Mouse (Mus musculus): ENCODE measurements around the gene Ica1l. TPM values are rescaled to one million over a fixed set of nuclear protein-coding genes. Genes with fewer than 3 reads are reported as not detected.
A peak's percentile ranks its signal among the peaks of the same experiment; 100 is the strongest.
"Not testable (repeated sequence)": the region's sequence is repeated elsewhere in the genome, so short reads cannot be mapped to it uniquely, and the experiment has no call there.

The Ica1l gene
- 11.5 and 11.7 TPM in 2 replicates for polyA plus RNA-seq (2016; fragmentation: Nextera tagmentation; extraction: Ambion mirVana)

DNA sequence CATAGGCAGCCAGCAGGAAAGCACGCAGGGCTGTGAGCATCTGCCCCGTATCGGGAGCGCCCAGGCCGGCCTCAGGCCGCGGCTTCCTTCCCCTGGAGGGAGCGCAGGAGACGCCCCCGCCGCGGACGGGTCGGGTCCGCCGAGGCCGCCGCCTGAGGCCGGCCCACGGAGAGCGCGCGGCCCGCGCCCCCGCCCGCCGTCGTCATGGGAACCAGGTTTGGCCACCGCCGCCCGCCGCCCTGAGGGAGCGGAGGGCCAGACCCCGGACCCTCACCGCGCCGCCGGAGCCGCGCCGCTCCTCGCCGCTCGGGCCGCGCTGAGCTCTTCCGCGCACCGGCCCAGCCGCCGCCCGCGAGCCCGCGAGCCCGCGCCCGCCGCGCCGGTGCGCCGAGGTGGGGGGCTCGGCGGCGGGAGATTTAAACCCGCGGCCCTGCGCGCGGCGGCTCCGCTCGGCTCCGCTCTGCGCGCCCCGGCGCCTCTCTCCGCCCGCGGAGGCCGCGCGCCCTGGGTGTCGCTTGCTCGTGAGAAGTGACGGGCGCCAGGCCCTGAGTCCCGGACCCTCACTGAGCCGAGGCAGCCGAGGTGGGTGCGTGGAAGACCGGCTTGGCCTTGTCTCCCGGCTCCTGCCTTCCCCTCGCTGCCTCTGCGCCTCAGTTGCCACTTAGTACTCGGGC, at the start of gene Ica1l:
Gene Ica1l, minus strand, starts transcription at position 389 of the 674 bp plus-strand sequence.
- Histone ChIP-seq H3K36me3 (no peaks in the 10 kb centered on the region), H3K9ac (peak within 1 kb of the TSS; percentile 84), H3K4me3 (peak within 1 kb of the TSS; percentile 85), H3K4me1 (no peaks in the 10 kb centered on the region), H3K27me3 (peaks cover 12% of the 10 kb centered on the region), H3K9me3 (replicated peaks) (no peaks in the 10 kb centered on the region), H3K27ac (peak within 1 kb of the TSS; percentile 60), H3K4me2 (replicated peaks) (peak within 1 kb of the TSS; percentile 90)
- WGBS, result under 1% methylated on average over 89 of the region's 99 CpGs
- ATAC-seq (ENCODE audit: low FRiP score), result peak; percentile 93

DNA sequence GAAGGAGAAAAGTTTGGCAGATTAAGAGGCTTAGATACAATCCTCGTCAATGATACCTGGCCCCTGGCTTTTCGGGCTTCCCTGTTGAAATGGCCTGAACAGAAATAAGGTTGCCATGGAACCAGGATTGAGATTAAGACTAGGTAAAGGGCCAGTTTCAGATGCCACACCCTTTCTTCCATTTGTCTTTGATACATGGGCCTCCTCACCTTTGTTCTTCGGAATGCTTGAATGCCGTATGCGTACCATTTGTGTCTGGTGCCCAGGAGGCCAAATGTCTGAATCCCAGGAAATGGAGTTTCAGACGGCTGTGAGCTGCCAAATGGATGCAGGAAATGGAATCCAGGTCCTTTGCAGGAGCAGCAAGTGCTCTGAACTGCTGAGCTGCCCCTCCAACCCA, 33.4 kb upstream of the Ica1l start:
- 87% methylated on average over 6 of the region's 6 CpGs for WGBS
- peaks cover 22% of the 10 kb centered on the region for H3K36me3 ChIP-seq
- no peaks in the 10 kb centered on the region for H3K27me3 ChIP-seq
- no peak overlapping the region for H3K4me3 ChIP-seq
- H3K9me3 ChIP-seq (replicated peaks), result no peaks in the 10 kb centered on the region
- H3K4me1 ChIP-seq, result no peaks in the 10 kb centered on the region
- no peak for ATAC-seq (ENCODE audit: low FRiP score)
- no peak overlapping the region for H3K27ac ChIP-seq
- no peak overlapping the region for H3K4me2 ChIP-seq (replicated peaks)
- no peak overlapping the region for H3K9ac ChIP-seq

DNA sequence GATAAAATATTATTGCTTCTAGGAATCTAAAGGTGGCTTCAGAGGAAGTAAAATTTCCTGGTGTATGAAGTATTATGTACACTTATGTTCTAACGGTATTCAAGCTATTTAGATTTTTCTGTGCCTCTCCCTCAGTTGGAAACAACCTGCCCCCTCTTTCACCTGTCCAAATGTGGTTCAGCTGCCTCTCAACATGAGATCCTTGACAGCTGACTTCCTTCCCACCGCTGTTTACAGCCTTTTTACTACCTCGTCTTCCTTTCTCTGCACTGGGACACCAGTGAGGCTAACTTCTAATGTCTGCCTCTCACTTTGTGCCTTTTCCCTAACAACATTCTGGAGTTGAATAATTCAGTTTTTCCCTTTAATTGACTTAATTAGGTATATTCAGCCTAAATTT, 32.6 kb upstream of the Ica1l start:
- H3K27ac ChIP-seq, result no peak overlapping the region
- no peak overlapping the region for H3K4me2 ChIP-seq (replicated peaks)
- H3K27me3 ChIP-seq, result no peaks in the 10 kb centered on the region
- H3K9me3 ChIP-seq (replicated peaks), result no peaks in the 10 kb centered on the region
- ATAC-seq (ENCODE audit: low FRiP score), result no peak
- WGBS, result 84% methylated on average over 3 of the region's 3 CpGs
- no peak overlapping the region for H3K4me3 ChIP-seq
- H3K9ac ChIP-seq, result no peak overlapping the region
- H3K36me3 ChIP-seq, result peaks cover 19% of the 10 kb centered on the region
- no peaks in the 10 kb centered on the region for H3K4me1 ChIP-seq

DNA sequence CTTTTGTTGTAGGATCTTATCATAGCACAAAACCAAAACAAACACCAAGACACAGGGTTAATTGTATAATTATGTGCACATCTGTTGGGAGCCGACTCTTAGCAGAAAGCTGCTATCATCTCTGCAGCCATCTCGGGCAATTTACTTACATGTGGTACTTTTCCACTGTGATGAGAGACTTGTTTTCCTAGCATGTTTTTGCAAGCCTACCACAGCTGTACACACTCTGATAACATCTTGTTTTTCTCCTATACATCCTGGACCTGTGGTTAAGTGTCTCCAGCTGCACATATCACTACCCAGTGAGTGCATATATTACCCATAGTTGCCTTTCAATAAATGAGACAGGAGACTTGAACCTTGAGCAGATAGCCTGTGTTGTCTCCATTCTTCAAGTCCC, 32.0 kb upstream of the Ica1l start:
- H3K36me3 ChIP-seq, result peaks cover 14% of the 10 kb centered on the region
- no peak overlapping the region for H3K9ac ChIP-seq
- WGBS, result 83% methylated on average over 2 of the region's 2 CpGs
- no peaks in the 10 kb centered on the region for H3K27me3 ChIP-seq
- H3K4me1 ChIP-seq, result no peaks in the 10 kb centered on the region
- H3K4me2 ChIP-seq (replicated peaks), result no peak overlapping the region
- H3K4me3 ChIP-seq, result no peak overlapping the region
- no peak for ATAC-seq (ENCODE audit: low FRiP score)
- H3K27ac ChIP-seq, result no peak overlapping the region
- H3K9me3 ChIP-seq (replicated peaks), result no peaks in the 10 kb centered on the region

DNA sequence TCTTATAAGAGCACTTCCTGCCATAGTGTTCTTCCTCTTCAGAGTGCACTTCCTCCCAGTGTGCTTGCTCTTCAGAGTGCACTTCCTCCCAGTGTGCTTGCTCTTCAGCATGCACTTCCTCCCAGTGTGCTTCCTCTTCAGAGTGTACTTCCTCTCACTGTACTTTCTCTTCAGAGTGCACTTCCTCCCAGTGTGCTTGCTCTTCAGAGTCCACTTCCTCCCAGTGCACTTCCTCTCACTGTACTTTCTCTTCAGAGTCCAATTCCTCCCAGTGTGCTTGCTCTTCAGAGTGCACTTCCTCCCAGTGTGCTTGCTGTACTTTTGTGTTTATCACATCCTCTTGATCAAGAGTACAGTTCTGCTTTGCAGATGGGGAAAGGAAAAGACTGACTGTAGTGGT, 27.7 kb upstream of the Ica1l start:
- not testable (repeated sequence) for H3K4me2 ChIP-seq (replicated peaks); ATAC-seq (ENCODE audit: low FRiP score); H3K9me3 ChIP-seq (replicated peaks); H3K4me3 ChIP-seq; H3K27ac ChIP-seq; H3K9ac ChIP-seq; H3K36me3 ChIP-seq; H3K27me3 ChIP-seq; H3K4me1 ChIP-seq

DNA sequence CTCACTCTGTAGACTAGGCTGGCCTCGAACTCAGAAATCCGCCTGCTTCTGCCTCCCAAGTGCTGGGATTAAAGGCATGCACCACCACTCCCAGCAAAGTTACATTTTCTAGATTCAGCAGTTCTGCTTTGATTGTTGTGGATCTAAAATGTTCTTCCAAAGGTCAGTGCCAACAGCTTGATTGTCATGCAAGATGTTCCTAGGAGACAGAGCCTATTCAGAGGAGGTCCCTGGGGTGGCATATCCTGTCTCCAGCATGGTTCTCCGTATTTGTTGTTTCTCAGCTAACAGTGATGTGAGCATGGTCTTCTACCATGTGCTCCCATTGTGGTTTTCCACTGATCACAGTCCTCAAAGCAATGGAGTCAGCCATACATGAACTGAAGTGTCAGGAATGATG, 13.3 kb upstream of the Ica1l start:
- Histone ChIP-seq H3K27me3 (no peaks in the 10 kb centered on the region), H3K9me3 (replicated peaks) (no peaks in the 10 kb centered on the region), H3K27ac (no peak overlapping the region), H3K4me2 (replicated peaks) (no peak overlapping the region), H3K36me3 (no peaks in the 10 kb centered on the region), H3K4me1 (no peaks in the 10 kb centered on the region), H3K4me3 (no peak overlapping the region), H3K9ac (no peak overlapping the region)
- WGBS, result 80% methylated on average over 3 of the region's 3 CpGs
- no peak for ATAC-seq (ENCODE audit: low FRiP score)

DNA sequence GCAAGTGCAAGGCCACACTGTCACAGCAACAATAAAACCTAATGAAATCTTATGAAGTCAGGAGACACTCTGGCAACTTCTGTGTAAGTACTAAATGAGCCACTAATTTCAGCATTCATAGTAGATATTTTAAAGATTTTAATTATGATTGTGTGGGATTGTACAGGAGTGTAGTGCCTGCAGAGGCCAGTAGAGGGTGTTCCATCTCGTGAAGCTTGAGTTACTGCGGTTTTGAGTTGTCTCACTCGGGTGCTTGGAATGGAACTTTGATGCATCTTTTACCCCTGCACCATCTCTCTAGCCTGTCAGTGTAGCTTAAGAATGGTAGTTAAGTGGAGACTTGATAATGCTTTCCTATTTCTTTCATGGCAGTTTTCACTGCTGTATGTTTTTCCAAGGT, 11.7 kb upstream of the Ica1l start:
- H3K27ac ChIP-seq, result no peak overlapping the region
- 44% methylated on average over 3 of the region's 3 CpGs for WGBS
- H3K4me2 ChIP-seq (replicated peaks), result no peak overlapping the region
- H3K9ac ChIP-seq, result no peak overlapping the region
- no peaks in the 10 kb centered on the region for H3K9me3 ChIP-seq (replicated peaks)
- no peak for ATAC-seq (ENCODE audit: low FRiP score)
- H3K4me1 ChIP-seq, result no peaks in the 10 kb centered on the region
- no peaks in the 10 kb centered on the region for H3K36me3 ChIP-seq
- H3K27me3 ChIP-seq, result no peaks in the 10 kb centered on the region
- no peak overlapping the region for H3K4me3 ChIP-seq

DNA sequence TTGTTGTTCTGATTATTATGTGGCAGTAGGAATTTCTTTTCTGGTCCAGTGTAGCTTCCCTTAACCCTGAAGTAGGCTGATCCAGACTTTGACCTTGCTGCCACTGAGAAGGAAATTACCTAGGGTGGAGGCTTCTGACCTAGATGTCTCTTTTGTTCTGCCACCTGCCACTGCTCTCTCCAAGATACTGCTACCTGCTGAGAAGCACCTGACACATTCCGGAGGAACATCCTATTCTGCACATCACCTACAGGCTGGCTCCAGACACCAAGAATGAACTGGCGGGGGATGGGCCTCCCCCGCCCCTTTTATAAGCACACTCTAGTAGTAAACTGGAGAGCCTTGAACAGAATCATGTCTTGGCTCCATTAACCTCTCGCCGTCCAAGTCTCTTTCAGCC, 4.5 kb upstream of the Ica1l start:
- not testable (repeated sequence) for H3K27me3 ChIP-seq; H3K9ac ChIP-seq; H3K9me3 ChIP-seq (replicated peaks); H3K36me3 ChIP-seq; H3K4me3 ChIP-seq; H3K27ac ChIP-seq; ATAC-seq (ENCODE audit: low FRiP score); H3K4me1 ChIP-seq; H3K4me2 ChIP-seq (replicated peaks)
- 87% methylated on average over 5 of the region's 5 CpGs for WGBS

DNA sequence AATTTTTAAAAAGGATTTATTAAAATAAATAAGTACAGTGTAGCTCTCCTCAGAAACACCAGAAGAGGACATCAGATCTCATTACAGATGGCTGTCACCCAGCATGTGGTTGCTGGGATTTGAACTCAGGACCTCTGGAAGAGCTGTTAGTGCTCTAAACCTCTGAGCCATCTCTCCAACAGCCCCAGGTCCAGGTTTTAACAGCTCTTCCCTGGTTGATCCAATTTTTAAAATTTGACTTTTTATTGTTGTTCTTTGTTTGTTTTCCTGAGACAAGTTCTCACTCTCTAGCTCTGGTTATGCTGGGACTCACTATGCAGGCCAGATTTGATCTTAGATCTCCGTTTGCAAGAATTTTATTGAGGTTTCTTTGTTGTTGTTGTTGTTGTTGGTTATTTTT, 1.6 kb upstream of the Ica1l start:
- H3K36me3 ChIP-seq, result no peaks in the 10 kb centered on the region
- H3K9ac ChIP-seq, result no peak overlapping the region
- no peak overlapping the region for H3K4me3 ChIP-seq
- H3K4me1 ChIP-seq, result no peaks in the 10 kb centered on the region
- no peak overlapping the region for H3K4me2 ChIP-seq (replicated peaks)
- H3K27me3 ChIP-seq, result peaks cover 12% of the 10 kb centered on the region
- no peak overlapping the region for H3K27ac ChIP-seq
- 90% methylated on average over 1 of the region's 1 CpGs for WGBS
- ATAC-seq (ENCODE audit: low FRiP score), result no peak
- no peaks in the 10 kb centered on the region for H3K9me3 ChIP-seq (replicated peaks)

DNA sequence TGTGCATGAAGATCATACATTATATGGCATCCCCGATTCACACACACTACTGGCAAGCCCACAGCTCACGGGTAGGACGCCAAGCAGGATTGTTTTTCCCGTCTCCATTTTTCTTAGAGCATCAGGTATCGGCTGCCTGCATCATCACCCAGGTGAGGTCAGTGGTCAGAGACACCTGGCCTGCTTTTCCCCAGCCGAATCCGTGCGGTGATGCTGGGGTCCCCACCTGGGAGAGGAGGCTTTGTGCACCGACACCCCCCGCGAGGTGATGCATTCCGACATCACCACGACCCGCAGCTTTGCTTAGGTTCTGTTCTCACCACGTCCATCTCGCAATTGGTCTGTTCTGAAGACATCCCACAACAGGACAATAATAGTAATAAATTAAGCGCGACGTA, 587 bp downstream of the Ica1l start:
- H3K27ac ChIP-seq, result peak overlapping the region; percentile 60
- WGBS, result 3% methylated on average over 19 of the region's 19 CpGs
- H3K36me3 ChIP-seq, result no peaks in the 10 kb centered on the region
- H3K9me3 ChIP-seq (replicated peaks), result no peaks in the 10 kb centered on the region
- no peak; the same call in 1 of the 2 replicates for ATAC-seq (ENCODE audit: low FRiP score)
- peak overlapping the region; percentile 84 for H3K9ac ChIP-seq
- H3K4me2 ChIP-seq (replicated peaks), result peak overlapping the region; percentile 90
- peak overlapping the region; percentile 85 for H3K4me3 ChIP-seq
- no peaks in the 10 kb centered on the region for H3K4me1 ChIP-seq
- H3K27me3 ChIP-seq, result peaks cover 12% of the 10 kb centered on the region

DNA sequence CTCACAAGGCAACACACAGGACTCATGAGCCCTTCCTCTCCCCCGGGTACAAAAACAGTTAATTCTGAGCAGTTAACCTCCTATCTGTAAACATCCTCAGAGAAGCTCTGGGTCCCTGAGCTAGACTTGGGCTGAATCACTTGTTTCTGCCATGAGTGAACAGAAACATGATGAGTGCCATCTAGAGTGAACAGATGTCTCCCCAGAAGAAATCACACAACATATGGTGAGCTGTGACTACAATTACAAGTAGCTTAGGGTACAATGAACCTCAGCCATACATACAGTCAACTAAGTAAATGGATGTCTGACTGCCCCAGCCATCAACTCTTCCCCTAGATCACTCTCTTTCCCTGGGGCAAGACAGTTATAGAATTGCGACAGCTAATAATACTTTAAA, 7.9 kb downstream of the Ica1l start:
- H3K4me2 ChIP-seq (replicated peaks), result no peak overlapping the region
- no peak overlapping the region for H3K27ac ChIP-seq
- H3K27me3 ChIP-seq, result no peaks in the 10 kb centered on the region
- no peaks in the 10 kb centered on the region for H3K36me3 ChIP-seq
- H3K4me1 ChIP-seq, result no peaks in the 10 kb centered on the region
- no peaks in the 10 kb centered on the region for H3K9me3 ChIP-seq (replicated peaks)
- H3K4me3 ChIP-seq, result no peak overlapping the region
- no peak for ATAC-seq (ENCODE audit: low FRiP score)
- no peak overlapping the region for H3K9ac ChIP-seq
- 90% methylated on average over 2 of the region's 2 CpGs for WGBS

DNA sequence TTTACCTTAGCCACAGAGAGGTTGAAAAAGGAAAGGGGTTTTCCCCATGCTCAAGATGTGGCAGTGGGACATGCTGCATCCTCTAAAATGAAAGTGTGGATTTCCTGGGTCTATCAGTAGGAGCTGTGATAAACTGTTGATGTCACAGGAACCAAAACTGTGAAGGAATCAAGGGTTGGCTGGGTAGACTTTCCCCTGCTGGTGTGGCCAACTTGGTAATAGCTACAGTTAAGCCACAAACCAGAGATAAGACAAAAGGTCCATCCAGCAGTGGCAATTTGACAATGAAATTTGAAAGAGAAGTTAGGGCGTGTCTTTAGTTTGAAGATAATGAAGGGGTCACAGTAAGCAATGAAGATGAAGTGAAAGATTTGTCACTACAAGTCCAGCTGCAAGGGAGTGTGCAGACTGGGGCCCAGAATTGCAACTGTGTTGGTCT, 25.9 kb downstream of the Ica1l start:
- H3K4me3 ChIP-seq, result no peak overlapping the region
- no peak overlapping the region for H3K9ac ChIP-seq
- no peak for ATAC-seq (ENCODE audit: low FRiP score)
- 83% methylated on average over 1 of the region's 1 CpGs for WGBS
- H3K36me3 ChIP-seq, result no peaks in the 10 kb centered on the region
- no peaks in the 10 kb centered on the region for H3K4me1 ChIP-seq
- H3K27me3 ChIP-seq, result no peaks in the 10 kb centered on the region
- H3K27ac ChIP-seq, result no peak overlapping the region
- H3K4me2 ChIP-seq (replicated peaks), result no peak overlapping the region
- no peaks in the 10 kb centered on the region for H3K9me3 ChIP-seq (replicated peaks)

DNA sequence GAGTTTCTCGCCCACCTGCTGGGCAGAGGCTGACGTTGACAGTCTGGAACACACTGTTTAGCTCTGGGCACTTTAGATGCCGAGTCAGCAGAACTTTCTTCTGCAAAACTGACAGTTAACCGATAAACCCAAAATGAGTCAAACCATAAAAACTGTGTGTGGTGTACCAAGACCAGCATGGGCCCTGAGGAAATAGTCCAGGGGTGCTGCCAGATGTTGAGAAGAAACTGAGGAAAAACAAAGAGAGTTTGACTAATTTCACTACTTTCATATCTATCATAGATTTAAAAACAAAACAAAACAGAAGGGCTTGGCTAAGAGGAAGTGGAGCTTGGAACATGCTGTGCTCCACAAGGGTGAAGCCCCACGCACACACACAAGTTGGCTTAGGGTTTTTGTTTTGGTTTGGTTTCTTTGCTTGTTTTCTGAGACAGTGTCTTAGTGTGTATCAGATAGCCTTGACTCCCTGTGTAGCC, 26.8 kb downstream of the Ica1l start:
- WGBS, result 70% methylated on average over 5 of the region's 5 CpGs

More for the DNA sequence above, 26.8 kb downstream of the Ica1l start:
- H3K27ac ChIP-seq, result no peak overlapping the region
- H3K4me1 ChIP-seq, result no peaks in the 10 kb centered on the region
- H3K9me3 ChIP-seq (replicated peaks), result no peaks in the 10 kb centered on the region
- no peaks in the 10 kb centered on the region for H3K36me3 ChIP-seq
- no peaks in the 10 kb centered on the region for H3K27me3 ChIP-seq
- no peak overlapping the region for H3K4me2 ChIP-seq (replicated peaks)
- H3K4me3 ChIP-seq, result no peak overlapping the region
- ATAC-seq (ENCODE audit: low FRiP score), result no peak
- H3K9ac ChIP-seq, result no peak overlapping the region

Data from hindbrain, embryonic 12.5 days (tissue).